Mouse (Mus musculus): ENCODE data around the gene Ctss. TPM values are rescaled to one million over a fixed set of nuclear protein-coding genes. Genes with fewer than 3 reads are reported as not detected.
"Not testable (repeated sequence)": the region's sequence is repeated elsewhere in the genome, so short reads cannot be mapped to it uniquely, and the experiment has no call there.

The Ctss gene
- polyA plus RNA-seq, 1 experiment from 2014 or later: 20.6 TPM

DNA sequence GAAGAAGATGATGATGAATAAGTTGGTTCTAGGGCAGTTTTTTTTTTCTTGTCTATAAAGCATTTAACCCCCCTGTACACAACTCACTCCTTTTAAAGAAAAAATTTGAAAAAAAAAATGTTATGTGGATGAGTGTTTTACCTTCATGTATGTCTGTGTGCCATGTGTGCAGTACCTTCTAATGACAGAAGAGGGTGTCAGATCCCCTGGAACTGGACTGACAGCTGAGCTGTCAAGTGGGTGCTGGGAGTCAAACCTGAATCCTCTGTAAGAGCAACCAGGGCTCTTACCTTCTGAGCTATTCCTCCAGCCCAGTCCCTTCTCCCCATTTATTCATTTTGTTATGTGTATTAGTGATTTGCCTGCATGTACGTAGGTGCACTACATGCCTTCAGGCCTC is 4.4 kb downstream of the Ctss start:
- no peak overlapping the region for H3K4me2 ChIP-seq
- H3K36me3 ChIP-seq (ENCODE audit: insufficient read depth): no peaks in the 10 kb centered on the region
- WGBS: 85% methylated on average over 1 of the region's 1 CpGs
- H3K9me3 ChIP-seq (ENCODE audit: low read depth, low read length): no peaks in the 10 kb centered on the region
- H3K27ac ChIP-seq (ENCODE audit: low read depth): no peak overlapping the region
- TF ChIP-seq CTCF (IDR thresholded peaks at IDR 0.05; ENCODE audit: low read depth): no peak
- DNase-seq (no peak), ATAC-seq (ENCODE audit: insufficient read depth) (no peak)
- no peak overlapping the region for H3K4me3 ChIP-seq (ENCODE audit: low read depth, low read length)
- no peaks in the 10 kb centered on the region for H3K4me1 ChIP-seq (ENCODE audit: insufficient read depth)
- H3K9ac ChIP-seq: no peak overlapping the region
- no peaks in the 10 kb centered on the region for H3K27me3 ChIP-seq (ENCODE audit: insufficient read depth, low read length)

DNA sequence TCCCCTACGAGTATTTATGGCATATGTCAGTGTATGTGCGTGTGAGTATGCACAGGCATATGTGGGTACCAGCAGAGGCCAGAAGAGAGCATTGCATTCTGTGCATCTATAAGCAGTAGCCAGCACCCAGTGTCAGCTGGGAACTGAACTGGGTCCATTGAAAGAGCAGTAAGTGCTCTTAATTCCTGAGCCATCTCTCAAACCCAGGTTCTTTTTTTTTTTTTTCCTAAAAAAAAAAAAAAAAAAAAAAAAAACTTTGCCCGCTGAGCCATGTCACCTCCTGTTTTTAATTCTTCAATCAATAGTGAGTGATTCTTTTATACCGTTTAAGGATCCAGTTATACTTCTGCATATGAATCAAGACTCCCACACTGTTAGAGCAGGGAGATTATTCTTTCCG is 6.8 kb downstream of the Ctss start:
- no peak overlapping the region for H3K4me3 ChIP-seq (ENCODE audit: low read depth, low read length)
- WGBS: 86% methylated on average over 5 of the region's 5 CpGs
- H3K9ac ChIP-seq: no peak overlapping the region
- no peaks in the 10 kb centered on the region for H3K9me3 ChIP-seq (ENCODE audit: low read depth, low read length)
- no peaks in the 10 kb centered on the region for H3K36me3 ChIP-seq (ENCODE audit: insufficient read depth)
- ATAC-seq (ENCODE audit: insufficient read depth) (no peak), DNase-seq (no peak)
- H3K4me2 ChIP-seq: no peak overlapping the region
- no peaks in the 10 kb centered on the region for H3K27me3 ChIP-seq (ENCODE audit: insufficient read depth, low read length)
- no peak for TF ChIP-seq CTCF (IDR thresholded peaks at IDR 0.05; ENCODE audit: low read depth)
- H3K27ac ChIP-seq (ENCODE audit: low read depth): no peak overlapping the region
- H3K4me1 ChIP-seq (ENCODE audit: insufficient read depth): no peaks in the 10 kb centered on the region

DNA sequence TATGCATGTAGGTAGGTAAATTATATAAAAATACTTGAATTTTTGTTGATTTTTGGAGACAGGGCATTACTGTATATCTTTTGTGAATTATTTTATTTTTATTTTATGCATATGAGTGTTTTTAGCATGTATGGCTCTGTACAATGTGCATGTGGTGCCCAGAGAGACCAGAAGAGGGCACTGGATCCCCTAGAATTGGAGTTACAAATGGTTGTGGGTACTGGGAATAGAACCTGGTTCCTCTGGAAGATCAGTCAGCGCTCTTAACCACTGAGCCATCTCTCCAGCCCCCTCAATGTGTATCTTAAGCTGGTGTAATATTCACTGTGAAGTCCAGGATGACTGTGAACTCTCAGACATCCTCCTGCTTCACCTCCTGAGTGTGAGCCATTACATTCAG is 8.3 kb downstream of the Ctss start:
- H3K9me3 ChIP-seq (ENCODE audit: low read depth, low read length): no peaks in the 10 kb centered on the region
- H3K36me3 ChIP-seq (ENCODE audit: insufficient read depth): no peaks in the 10 kb centered on the region
- H3K4me2 ChIP-seq: no peak overlapping the region
- no peak overlapping the region for H3K4me3 ChIP-seq (ENCODE audit: low read depth, low read length)
- H3K4me1 ChIP-seq (ENCODE audit: insufficient read depth): no peaks in the 10 kb centered on the region
- no peaks in the 10 kb centered on the region for H3K27me3 ChIP-seq (ENCODE audit: insufficient read depth, low read length)
- DNase-seq (no peak), ATAC-seq (ENCODE audit: insufficient read depth) (no peak)
- WGBS: 79% methylated on average over 1 of the region's 1 CpGs
- no peak overlapping the region for H3K27ac ChIP-seq (ENCODE audit: low read depth)
- no peak for TF ChIP-seq CTCF (IDR thresholded peaks at IDR 0.05; ENCODE audit: low read depth)
- H3K9ac ChIP-seq: no peak overlapping the region

DNA sequence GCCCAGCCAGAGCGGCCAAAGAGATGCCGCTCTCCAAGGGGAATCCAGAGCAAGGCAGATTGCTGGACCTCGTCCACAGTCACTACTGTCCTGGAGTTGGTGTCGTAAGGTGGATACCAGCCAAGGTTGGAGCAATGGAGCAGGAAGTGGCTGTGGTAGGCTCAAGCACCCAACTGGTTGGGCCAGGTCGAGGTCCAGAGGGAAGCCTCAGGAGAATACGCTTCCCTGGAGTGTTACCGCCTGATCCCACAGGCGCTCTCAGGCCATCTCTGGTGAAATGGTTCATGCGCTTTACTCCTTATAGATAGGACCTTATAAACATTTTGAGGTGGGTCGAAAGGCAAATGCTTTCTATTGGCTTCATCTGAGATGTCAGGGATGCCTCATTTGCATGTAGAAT is 12.3 kb downstream of the Ctss start:
- Histone ChIP-seq H3K4me3 (ENCODE audit: low read depth, low read length) (no peak overlapping the region), H3K27me3 (ENCODE audit: insufficient read depth, low read length) (no peaks in the 10 kb centered on the region), H3K4me2 (no peak overlapping the region), H3K9ac (no peak overlapping the region), H3K27ac (ENCODE audit: low read depth) (no peak overlapping the region), H3K4me1 (ENCODE audit: insufficient read depth) (no peaks in the 10 kb centered on the region), H3K36me3 (ENCODE audit: insufficient read depth) (no peaks in the 10 kb centered on the region), H3K9me3 (ENCODE audit: low read depth, low read length) (no peaks in the 10 kb centered on the region)
- ATAC-seq (ENCODE audit: insufficient read depth): no peak
- DNase-seq: no peak
- TF ChIP-seq CTCF (IDR thresholded peaks at IDR 0.05; ENCODE audit: low read depth): no peak
- 85% methylated on average over 10 of the region's 10 CpGs for WGBS

DNA sequence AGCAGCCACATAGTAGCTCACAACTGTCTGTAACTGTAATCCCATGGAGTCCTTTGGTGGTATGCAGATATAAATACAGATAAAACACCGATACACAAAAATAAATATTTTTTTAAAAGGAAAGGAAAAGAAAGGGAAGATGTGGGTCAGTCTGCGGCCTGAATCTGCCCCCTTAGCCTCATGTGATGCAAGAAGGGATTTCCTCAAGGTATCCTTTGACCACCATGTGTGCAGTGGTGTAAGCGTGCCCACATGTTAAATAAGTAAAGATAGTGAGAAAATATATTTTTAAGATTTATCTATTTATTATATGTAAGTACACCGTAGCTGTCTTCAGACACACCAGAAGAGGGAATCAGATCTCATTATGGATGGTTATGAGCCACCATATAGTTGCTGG is 13.3 kb downstream of the Ctss start:
- WGBS: 88% methylated on average over 4 of the region's 4 CpGs
- DNase-seq: no peak

DNA sequence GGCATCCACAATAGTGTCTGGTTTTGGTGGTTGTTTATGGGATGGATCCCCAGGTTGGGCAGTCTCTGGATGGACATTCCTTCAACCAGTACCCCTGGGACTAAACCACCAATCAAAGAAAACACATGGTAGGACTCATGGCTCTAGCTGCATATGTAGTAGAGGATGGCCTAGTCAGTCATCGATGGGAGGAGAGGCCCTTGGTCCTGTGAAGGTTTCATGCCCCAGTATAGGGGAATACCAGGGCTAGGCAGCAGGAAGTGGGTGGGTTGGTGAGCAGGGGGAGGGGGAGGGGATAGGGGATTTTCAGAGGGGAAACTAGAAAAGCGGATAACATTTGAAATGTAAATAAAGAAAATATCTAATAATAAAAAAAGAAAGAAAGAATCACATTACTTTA is 14.6 kb downstream of the Ctss start:
- H3K27ac ChIP-seq (ENCODE audit: low read depth); H3K36me3 ChIP-seq (ENCODE audit: insufficient read depth); H3K9me3 ChIP-seq (ENCODE audit: low read depth, low read length); H3K4me2 ChIP-seq; H3K27me3 ChIP-seq (ENCODE audit: insufficient read depth, low read length); H3K9ac ChIP-seq; H3K4me1 ChIP-seq (ENCODE audit: insufficient read depth); DNase-seq; ATAC-seq (ENCODE audit: insufficient read depth); H3K4me3 ChIP-seq (ENCODE audit: low read depth, low read length): not testable (repeated sequence)
- 61% methylated on average over 2 of the region's 2 CpGs for WGBS

More for the DNA sequence above, 13.3 kb downstream of the Ctss start:
- TF ChIP-seq CTCF (IDR thresholded peaks at IDR 0.05; ENCODE audit: low read depth): no peak
- Histone ChIP-seq H3K4me2 (no peak overlapping the region), H3K27me3 (ENCODE audit: insufficient read depth, low read length) (no peaks in the 10 kb centered on the region), H3K27ac (ENCODE audit: low read depth) (no peak overlapping the region), H3K9ac (no peak overlapping the region), H3K9me3 (ENCODE audit: low read depth, low read length) (no peaks in the 10 kb centered on the region), H3K4me3 (ENCODE audit: low read depth, low read length) (no peak overlapping the region), H3K36me3 (ENCODE audit: insufficient read depth) (no peaks in the 10 kb centered on the region), H3K4me1 (ENCODE audit: insufficient read depth) (no peaks in the 10 kb centered on the region)
- ATAC-seq (ENCODE audit: insufficient read depth): no peak

DNA sequence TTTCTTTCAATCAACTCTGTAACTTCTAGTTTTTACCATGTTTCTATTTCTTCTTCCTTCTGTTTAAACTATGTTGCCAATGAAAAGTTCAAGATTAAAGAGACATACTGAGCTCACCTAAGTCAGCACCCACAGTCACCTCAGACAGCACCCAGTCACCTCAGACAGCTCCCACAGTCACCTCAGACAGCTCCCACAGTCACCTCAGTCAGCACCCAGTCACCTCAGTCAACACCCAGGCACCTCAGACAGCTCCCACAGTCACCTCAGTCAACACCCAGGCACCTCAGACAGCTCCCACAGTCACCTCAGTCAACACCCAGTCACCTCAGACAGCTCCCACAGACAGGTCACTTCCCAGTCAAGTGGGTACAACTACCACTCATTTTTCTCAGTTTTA is 15.6 kb downstream of the Ctss start:
- no peak for TF ChIP-seq CTCF (IDR thresholded peaks at IDR 0.05; ENCODE audit: low read depth)
- no peak for ATAC-seq (ENCODE audit: insufficient read depth)

DNA sequence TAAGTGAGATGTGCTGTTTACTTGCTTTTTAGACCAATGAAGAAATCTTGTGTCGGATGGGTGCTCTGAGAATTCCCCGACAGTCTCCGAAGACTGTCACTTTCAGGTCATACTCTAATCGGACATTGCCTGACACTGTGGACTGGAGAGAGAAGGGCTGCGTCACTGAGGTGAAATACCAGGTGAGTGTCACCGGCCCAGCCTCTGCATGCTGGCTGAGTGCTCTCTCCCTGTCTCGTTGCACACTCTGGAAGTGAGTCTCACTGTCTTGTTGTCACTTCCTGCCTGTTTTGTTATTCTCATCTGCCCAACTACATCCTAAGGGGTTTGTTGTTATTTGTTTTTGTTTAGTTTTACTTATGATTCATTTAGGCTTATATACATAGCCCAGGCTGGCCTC is 16.4 kb downstream of the Ctss start:
- Histone ChIP-seq H3K27ac (ENCODE audit: low read depth) (no peak overlapping the region), H3K36me3 (ENCODE audit: insufficient read depth) (no peaks in the 10 kb centered on the region), H3K27me3 (ENCODE audit: insufficient read depth, low read length) (no peaks in the 10 kb centered on the region), H3K4me1 (ENCODE audit: insufficient read depth) (no peaks in the 10 kb centered on the region), H3K4me3 (ENCODE audit: low read depth, low read length) (no peak overlapping the region), H3K4me2 (no peak overlapping the region), H3K9me3 (ENCODE audit: low read depth, low read length) (no peaks in the 10 kb centered on the region), H3K9ac (no peak overlapping the region)
- WGBS: 51% methylated on average over 7 of the region's 7 CpGs
- no peak for TF ChIP-seq CTCF (IDR thresholded peaks at IDR 0.05; ENCODE audit: low read depth)
- DNase-seq (no peak), ATAC-seq (ENCODE audit: insufficient read depth) (no peak)

More for the DNA sequence above, 15.6 kb downstream of the Ctss start:
- no peak overlapping the region for H3K4me3 ChIP-seq (ENCODE audit: low read depth, low read length)
- H3K27ac ChIP-seq (ENCODE audit: low read depth): no peak overlapping the region
- no peaks in the 10 kb centered on the region for H3K27me3 ChIP-seq (ENCODE audit: insufficient read depth, low read length)
- H3K4me2 ChIP-seq: no peak overlapping the region
- no peak overlapping the region for H3K9ac ChIP-seq
- DNase-seq: no peak
- H3K4me1 ChIP-seq (ENCODE audit: insufficient read depth): no peaks in the 10 kb centered on the region
- no peaks in the 10 kb centered on the region for H3K36me3 ChIP-seq (ENCODE audit: insufficient read depth)
- no peaks in the 10 kb centered on the region for H3K9me3 ChIP-seq (ENCODE audit: low read depth, low read length)

All from lung, embryonic 14.5 days (tissue).